Mouse (Mus musculus) forebrain, embryonic 11.5 days (tissue): ENCODE results near the gene Trim56. TPM values are rescaled to one million over a fixed set of nuclear protein-coding genes. Genes with fewer than 3 reads are reported as not detected.

Source experiments
- ATAC-seq: fragments of 200-750 bp; cut with Nextera tagmentation; replicated peaks from 2 replicates; pipeline ENCODE4 v1.8.0; 2017; ENCODE audit warnings: moderate TSS enrichment; ENCODE audit not compliant: low FRiP score
- DNase-seq: peaks from one replicate; pipeline ENCODE4 v3.0.0-alpha.2; 2017; ENCODE audit warnings: low spot score
- H3K27ac ChIP-seq: fragments of 300-500 bp; sonication (generic); 2 replicates; pipeline ENCODE4 v1.5.1; 2014; ENCODE audit warnings: low read depth, low read length
- H3K27me3 ChIP-seq: fragments of 300-500 bp; sonication (generic); 2 replicates; pipeline ENCODE4 v1.6.1; 2014; ENCODE audit warnings: mild to moderate bottlenecking, low read length, mixed read lengths; ENCODE audit not compliant: control insufficient read depth, insufficient read depth
- H3K36me3 ChIP-seq: fragments of 300-500 bp; sonication (generic); 2 replicates; pipeline ENCODE4 v1.6.1; 2014; ENCODE audit warnings: mild to moderate bottlenecking, low read length, moderate library complexity, mixed read lengths; ENCODE audit not compliant: control insufficient read depth, insufficient read depth
- H3K4me1 ChIP-seq: fragments of 300-500 bp; sonication (generic); replicated peaks from 2 replicates; pipeline ENCODE4 v1.6.1; 2014; ENCODE audit warnings: low read length, mixed read lengths; ENCODE audit not compliant: control insufficient read depth, insufficient read depth
- H3K4me2 ChIP-seq: fragments of 300-500 bp; sonication (generic); 2 replicates; pipeline ENCODE4 v1.6.1; 2014; ENCODE audit warnings: low read depth, mild to moderate bottlenecking, low read length, moderate library complexity, mixed read lengths; ENCODE audit not compliant: severe bottlenecking
- H3K4me3 ChIP-seq: fragments of 300-500 bp; sonication (generic); 2 replicates; pipeline ENCODE4 v1.5.1; 2014; ENCODE audit warnings: low read depth, low read length
- H3K9ac ChIP-seq: fragments of 300-500 bp; sonication (generic); 2 replicates; pipeline ENCODE4 v1.6.1; 2014; ENCODE audit warnings: low read length
- H3K9me3 ChIP-seq: fragments of 300-500 bp; sonication (generic); 2 replicates; pipeline ENCODE4 v1.6.1; 2016; ENCODE audit warnings: low read length, mixed read lengths; ENCODE audit not compliant: control insufficient read depth
- WGBS: fragments of 180-500 bp; shearing (Covaris S2); extraction: QIAGEN DNeasy Blood & Tissue Kit; methylation state at CpG from one replicate; pipeline ENCODE4 v1.1.7; 2014; 5-methylcytosine and 5-hydroxymethylcytosine counted together
- polyA plus RNA-seq: library from polyadenylated mRNA; unstranded; fragments of >200 nt; fragmentation: Nextera tagmentation; extraction: Ambion mirVana; gene quantifications from 2 replicates; pipeline ENCODE4 v1.2.1, GENCODE M21; 2014

Trim56 gene
- polyA plus RNA-seq, 1 experiment from 2014 or later, result 6.2 TPM

GRCm38 (mm10) chr5:137103969-137104368 is 12.0 kb downstream of the Trim56 start:
- 0 out of 2 replicates have a peak, but pooled peaks cover 2% of the 10 kb centered on the region for H3K4me1 ChIP-seq
- no peaks in the 10 kb centered on the region for H3K9me3 ChIP-seq
- no peak overlapping the region for H3K27ac ChIP-seq
- WGBS, result 94% methylated on average over 2 of the region's 2 CpGs
- ATAC-seq (no peak), DNase-seq (no peak)
- no peak overlapping the region for H3K9ac ChIP-seq
- no peaks in the 10 kb centered on the region for H3K27me3 ChIP-seq
- no peak overlapping the region for H3K4me2 ChIP-seq
- H3K4me3 ChIP-seq, result no peak overlapping the region
- H3K36me3 ChIP-seq, result no peaks in the 10 kb centered on the region

DNA sequence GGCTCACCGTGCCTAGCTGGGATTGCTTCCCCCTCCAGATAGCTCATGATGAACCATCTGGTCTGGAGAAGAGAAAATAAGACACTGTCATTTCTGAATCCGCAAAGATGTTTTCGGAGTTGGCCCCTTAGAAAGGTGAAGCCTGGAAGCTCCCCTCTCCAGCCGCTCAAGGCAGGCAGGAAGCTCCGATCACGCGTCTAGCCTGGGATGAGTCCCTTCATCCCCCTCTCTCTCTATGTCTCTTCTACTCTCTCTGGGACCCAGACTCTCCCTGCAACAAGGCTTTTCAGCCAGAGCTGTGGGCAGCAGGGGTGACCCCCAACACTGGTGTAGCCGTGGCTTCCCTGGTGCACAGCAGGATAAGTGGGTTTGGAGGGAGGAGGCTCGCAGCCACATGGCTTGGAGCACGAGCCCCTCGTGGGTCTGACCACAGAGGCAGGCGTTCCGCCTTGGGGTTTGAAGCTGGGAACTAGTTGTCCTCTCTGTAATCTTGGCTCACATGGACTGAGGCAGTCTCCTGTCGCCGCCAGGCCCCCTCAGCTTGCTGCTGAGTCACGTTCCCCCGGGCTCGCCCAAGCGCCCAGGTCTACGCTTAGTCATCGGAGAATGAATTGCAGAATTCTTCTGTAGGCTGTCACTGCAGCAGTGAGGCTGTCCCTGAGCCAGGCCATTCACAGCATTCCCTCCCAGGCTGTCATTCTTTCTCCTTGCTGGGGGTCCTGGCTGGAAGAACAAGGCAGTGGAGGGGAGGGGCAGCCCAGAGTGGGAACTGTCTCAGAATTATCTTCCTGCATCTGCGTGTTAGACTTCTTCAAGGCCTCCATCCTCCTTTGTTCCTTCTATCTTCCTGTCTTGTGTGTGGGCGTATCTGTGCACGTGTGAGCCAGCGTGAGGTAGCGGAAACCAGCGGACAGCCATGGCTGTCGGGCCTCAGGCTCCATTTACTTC is 13.2 kb downstream of the Trim56 start:
- no peak overlapping the region for H3K4me2 ChIP-seq
- WGBS, result 72% methylated on average over 28 of the region's 28 CpGs
- no peaks in the 10 kb centered on the region for H3K36me3 ChIP-seq
- H3K9ac ChIP-seq, result no peak overlapping the region
- no peak overlapping the region for H3K4me3 ChIP-seq
- 0 out of 2 replicates have a peak, but pooled peaks cover 2% of the 10 kb centered on the region for H3K4me1 ChIP-seq
- ATAC-seq (no peak), DNase-seq (no peak)
- no peaks in the 10 kb centered on the region for H3K27me3 ChIP-seq
- H3K9me3 ChIP-seq, result no peaks in the 10 kb centered on the region
- H3K27ac ChIP-seq, result no peak overlapping the region; the same call in 1 of the 2 replicates

DNA sequence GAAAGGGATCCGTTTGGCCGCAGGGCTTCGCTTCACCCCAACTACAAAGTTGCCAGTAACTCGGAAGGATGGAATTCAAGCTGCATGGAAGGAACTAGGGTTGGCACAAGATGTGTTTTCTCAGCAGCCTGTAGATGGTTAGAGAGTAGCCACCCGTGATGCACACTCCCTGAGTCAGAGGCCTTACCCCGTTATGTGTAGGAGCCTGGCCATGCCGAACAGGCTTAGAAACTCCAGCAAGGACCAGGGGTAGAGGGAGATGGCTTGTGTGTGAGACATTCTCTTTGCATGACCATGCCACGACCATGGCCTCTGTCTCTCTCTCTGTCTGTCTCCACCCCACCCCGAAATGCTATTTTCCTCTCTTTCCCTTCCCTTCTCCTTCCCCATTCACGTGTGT is 13.9 kb downstream of the Trim56 start:
- 79% methylated on average over 10 of the region's 10 CpGs for WGBS
- H3K4me1 ChIP-seq, result 0 out of 2 replicates have a peak, but pooled peaks cover 2% of the 10 kb centered on the region
- no peaks in the 10 kb centered on the region for H3K36me3 ChIP-seq
- no peaks in the 10 kb centered on the region for H3K27me3 ChIP-seq
- no peak overlapping the region for H3K27ac ChIP-seq
- no peak overlapping the region for H3K4me3 ChIP-seq
- H3K9ac ChIP-seq, result no peak overlapping the region
- H3K4me2 ChIP-seq, result no peak overlapping the region
- DNase-seq, result no peak
- H3K9me3 ChIP-seq, result no peaks in the 10 kb centered on the region
- no peak for ATAC-seq

DNA sequence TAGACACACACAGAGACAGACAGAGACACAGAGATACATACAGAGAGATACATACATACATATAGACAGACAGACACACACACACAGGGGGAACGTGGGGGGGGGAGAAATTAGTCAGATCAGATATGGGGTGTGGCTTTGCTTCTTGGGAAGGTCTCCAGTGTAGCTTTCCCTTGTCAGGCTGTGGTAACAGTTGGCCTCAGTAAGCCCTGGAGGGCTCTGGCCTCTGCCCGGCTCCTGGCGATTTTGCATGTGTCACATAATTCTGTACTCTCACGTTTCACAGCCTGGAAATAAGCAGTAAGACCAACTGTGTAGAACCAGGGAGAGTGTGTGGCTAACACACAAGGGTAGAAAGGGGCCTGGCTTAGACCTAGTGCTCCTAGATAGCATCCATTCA is 15.3 kb downstream of the Trim56 start:
- no peak overlapping the region for H3K4me2 ChIP-seq
- no peaks in the 10 kb centered on the region for H3K9me3 ChIP-seq
- no peaks in the 10 kb centered on the region for H3K27me3 ChIP-seq
- DNase-seq (no peak), ATAC-seq (no peak)
- H3K27ac ChIP-seq, result no peak overlapping the region
- H3K4me1 ChIP-seq, result 0 out of 2 replicates have a peak, but pooled peaks cover 2% of the 10 kb centered on the region
- no peaks in the 10 kb centered on the region for H3K36me3 ChIP-seq
- H3K9ac ChIP-seq, result no peak overlapping the region
- no peak overlapping the region for H3K4me3 ChIP-seq
- WGBS, result 76% methylated on average over 4 of the region's 4 CpGs

GRCm38 (mm10) chr5:137098418-137098817 is 17.6 kb downstream of the Trim56 start:
- Histone ChIP-seq H3K4me1 (0 out of 2 replicates have a peak, but pooled peaks cover 2% of the 10 kb centered on the region), H3K27ac (no peak overlapping the region), H3K9me3 (no peaks in the 10 kb centered on the region), H3K4me3 (no peak overlapping the region), H3K4me2 (no peak overlapping the region), H3K36me3 (no peaks in the 10 kb centered on the region), H3K27me3 (no peaks in the 10 kb centered on the region), H3K9ac (no peak overlapping the region)
- ATAC-seq (no peak), DNase-seq (no peak)
- 81% methylated on average over 11 of the region's 11 CpGs for WGBS

- H3K36me3 ChIP-seq, result no peaks in the 10 kb centered on the region
- H3K4me3 ChIP-seq, result no peak overlapping the region
- no peaks in the 10 kb centered on the region for H3K4me1 ChIP-seq
- H3K9me3 ChIP-seq, result no peaks in the 10 kb centered on the region
- no peak overlapping the region for H3K27ac ChIP-seq
- DNase-seq (no peak), ATAC-seq (no peak)
- 85% methylated on average over 1 of the region's 1 CpGs for WGBS
- no peak overlapping the region for H3K9ac ChIP-seq
- no peak overlapping the region for H3K4me2 ChIP-seq
- no peaks in the 10 kb centered on the region for H3K27me3 ChIP-seq
Measured at GRCm38 (mm10) chr5:137096037-137096436, 20.0 kb downstream of the Trim56 start.

GRCm38 (mm10) chr5:137095135-137095534 is 20.9 kb downstream of the Trim56 start:
- Histone ChIP-seq H3K27ac (no peak overlapping the region), H3K27me3 (no peaks in the 10 kb centered on the region), H3K9me3 (no peaks in the 10 kb centered on the region), H3K9ac (no peak overlapping the region), H3K36me3 (no peaks in the 10 kb centered on the region), H3K4me2 (no peak overlapping the region), H3K4me1 (no peaks in the 10 kb centered on the region), H3K4me3 (no peak overlapping the region)
- whole genome bisulfite sequencing, result 88% methylated on average over 10 of the region's 10 CpGs
- DNase-seq (no peak), ATAC-seq (no peak)

DNA sequence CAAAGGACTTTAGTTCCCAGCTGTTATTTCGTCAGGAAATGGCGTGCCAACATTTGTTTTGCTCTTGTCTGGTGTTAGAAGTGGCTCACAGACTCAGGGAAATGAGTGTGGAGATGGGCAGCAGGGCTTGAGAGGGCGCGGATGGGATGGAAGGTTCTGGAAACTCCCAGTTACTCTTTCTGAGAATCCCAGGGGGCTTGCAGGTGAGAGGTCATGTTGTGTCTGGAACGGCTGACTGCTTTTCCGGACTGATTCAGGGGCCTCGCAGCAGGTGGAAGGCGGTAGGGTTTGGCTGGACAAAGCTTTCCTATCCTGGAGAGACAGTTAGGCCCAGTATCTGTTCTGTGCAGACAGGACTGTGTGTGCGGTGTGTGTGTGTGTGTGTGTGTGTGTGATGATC is 22.3 kb downstream of the Trim56 start:
- no peak for ATAC-seq
- H3K4me3 ChIP-seq, result no peak overlapping the region
- no peaks in the 10 kb centered on the region for H3K4me1 ChIP-seq
- H3K27ac ChIP-seq, result no peak overlapping the region
- no peak overlapping the region for H3K4me2 ChIP-seq
- no peaks in the 10 kb centered on the region for H3K36me3 ChIP-seq
- no peaks in the 10 kb centered on the region for H3K27me3 ChIP-seq
- 79% methylated on average over 9 of the region's 9 CpGs for WGBS
- no peaks in the 10 kb centered on the region for H3K9me3 ChIP-seq
- no peak for DNase-seq
- no peak overlapping the region for H3K9ac ChIP-seq

DNA sequence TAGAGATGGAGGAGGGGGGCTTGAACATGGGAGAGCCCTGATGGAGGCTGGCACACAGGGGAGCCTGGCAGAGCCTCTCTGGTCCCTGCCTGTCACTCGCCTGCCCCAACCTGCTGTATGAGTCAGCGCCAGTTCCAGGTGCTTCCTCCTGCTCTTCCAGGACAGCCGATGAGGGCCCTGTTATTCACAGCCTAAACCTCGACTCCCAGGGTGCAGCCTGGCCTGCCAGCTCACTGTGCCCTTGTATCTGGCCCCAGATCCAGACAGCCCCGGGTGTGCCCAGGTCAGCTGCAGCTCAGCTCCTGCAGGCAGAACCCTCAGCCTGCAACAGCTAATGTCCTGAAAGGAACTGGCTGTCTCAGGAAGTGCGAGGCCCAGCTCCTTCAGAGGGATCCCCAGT is 24.4 kb downstream of the Trim56 start:
- WGBS, result 59% methylated on average over 6 of the region's 6 CpGs
- ATAC-seq (no peak), DNase-seq (no peak)
- Histone ChIP-seq H3K4me2 (no peak overlapping the region), H3K27me3 (no peaks in the 10 kb centered on the region), H3K36me3 (no peaks in the 10 kb centered on the region), H3K27ac (no peak overlapping the region), H3K4me3 (no peak overlapping the region), H3K9me3 (no peaks in the 10 kb centered on the region), H3K9ac (no peak overlapping the region), H3K4me1 (no peaks in the 10 kb centered on the region)
